Comparison of ENCODE assay signal across 31 mouse cellular contexts in genomic region chr1:131695308-131695707, GRCm38 (mm10). TPM values are rescaled to one million over a fixed set of nuclear protein-coding genes. Genes with fewer than 3 reads are reported as not detected.
"Had no signal": no experiment of that assay in that cellular context is flagged by ENCODE, and none has a peak within 500 bp of the region (broad histone marks: within the 10 kb centered on the region; RNA-seq: fewer than 3 reads in every experiment).

No protein-coding gene starts in this region.

- H3K27me3 ChIP-seq: heart, embryonic 12.5 days; hindbrain, embryonic 12.5 days; kidney, embryonic 15.5 days; limb, embryonic 12.5 days; liver, embryonic 13.5 days had no signal

- DNase-seq: gastrocnemius, adult 2 months; gastrocnemius, postnatal 10 days; gastrocnemius, postnatal 25 days; heart, adult 18-20 months; heart, postnatal 10 days; heart, postnatal 4 days; kidney, adult 11 months; kidney, adult 2 months; kidney, adult 9 months; kidney, postnatal 10 days; kidney, postnatal 25 days; kidney, postnatal 4 days; liver; liver, embryonic 13.5 days had no signal

- H3K4me1 ChIP-seq: hindbrain, embryonic 12.5 days; kidney, embryonic 15.5 days; limb, embryonic 10.5 days; limb, embryonic 12.5 days had no signal

- H3K36me3 ChIP-seq: heart, embryonic 10.5 days; heart, embryonic 12.5 days; hindbrain, embryonic 10.5 days; hindbrain, embryonic 12.5 days; kidney, embryonic 15.5 days; limb, embryonic 10.5 days; limb, embryonic 12.5 days; liver, embryonic 13.5 days had no signal

- H3K4me2 ChIP-seq: heart, embryonic 12.5 days; hindbrain, embryonic 12.5 days; hindbrain, embryonic 14.5 days; kidney, embryonic 15.5 days; limb, embryonic 12.5 days; liver, embryonic 11.5 days; liver, embryonic 13.5 days had no signal

- ATAC-seq: hindbrain, embryonic 16.5 days; inflammation-experienced regulatory T-cells, adult 6 months had no signal

- H3K27ac ChIP-seq: gastrocnemius, adult 2 months; heart, embryonic 10.5 days; hindbrain, embryonic 10.5 days; hindbrain, embryonic 12.5 days; hindbrain, embryonic 14.5 days; kidney, embryonic 15.5 days; layer of hippocampus, adult 2 months; left cerebral cortex, adult 2 months; limb, embryonic 10.5 days; limb, embryonic 12.5 days; liver, embryonic 13.5 days had no signal

- H3K9ac ChIP-seq: heart, embryonic 12.5 days; hindbrain, embryonic 12.5 days; hindbrain, embryonic 14.5 days; kidney, embryonic 15.5 days; limb, embryonic 12.5 days; liver, embryonic 13.5 days had no signal

- H3K4me3 ChIP-seq: gastrocnemius, adult 2 months; heart, embryonic 10.5 days; heart, embryonic 12.5 days; hindbrain, embryonic 10.5 days; hindbrain, embryonic 12.5 days; kidney, embryonic 15.5 days; layer of hippocampus, adult 2 months; left cerebral cortex, adult 2 months; limb, embryonic 10.5 days; limb, embryonic 12.5 days; liver, embryonic 13.5 days had no signal

- H3K9me3 ChIP-seq: heart, embryonic 10.5 days; heart, embryonic 12.5 days; hindbrain, embryonic 10.5 days; hindbrain, embryonic 12.5 days; kidney, embryonic 15.5 days; limb, embryonic 10.5 days; limb, embryonic 12.5 days; liver, embryonic 13.5 days had no signal

RNA-seq across cellular contexts. Expression of gene Slc26a9, which starts 48.5 kb away (rescaled TPM):
- total RNA-seq: gastrocnemius, adult 2 months; gastrocnemius, postnatal 10 days; gastrocnemius, postnatal 25 days; granulocyte monocyte progenitor cell, adult 5-6 weeks; heart, postnatal 10 days; heart, postnatal 25 days had no signal
- polyA plus RNA-seq: inflammation-experienced regulatory T-cells, adult 6 months; kidney, adult 2 months; limb, embryonic 10.5 days; limb, embryonic 12.5 days; liver, embryonic 11.5 days; liver, embryonic 13.5 days had no signal

RNA-seq across cellular contexts. Expression of gene Ctse, which starts 57.2 kb away (rescaled TPM):
- total RNA-seq: layer of hippocampus, adult 2 months; layer of hippocampus, postnatal 25 days had no signal
- polyA plus RNA-seq: heart, embryonic 14.5 days; hindbrain, embryonic 10.5 days; hindbrain, embryonic 14.5 days; hindbrain, embryonic 16.5 days; limb, embryonic 10.5 days had no signal
